Mouse (Mus musculus) activated CD4-positive, CD25-positive, alpha-beta regulatory T cell, adult 9 weeks (primary cell): ENCODE data around the gene Gm13723. TPM values are rescaled to one million over a fixed set of nuclear protein-coding genes. Genes with fewer than 3 reads are reported as not detected.

Experiments used
- polyA plus RNA-seq: library from polyadenylated mRNA; unstranded; fragments of 100-300 nt; shearing (Covaris generic); gene quantifications from one replicate; pipeline ENCODE4 v1.2.1, GENCODE M21; 2017

Gene Gm13723
- not detected for polyA plus RNA-seq

GRCm38 (mm10) chr2:86874702-86875101 lies at the start of gene Gm13723:
Gene Gm13723, minus strand, starts transcription at chr2:86874802.

GRCm38 (mm10) chr2:86892116-86892515 lies 17.5 kb upstream of the Gm13723 start, which contains the start of gene Olfr1097:
Gene Olfr1097, minus strand, starts transcription at chr2:86892216.

GRCm38 (mm10) chr2:86851596-86851995 lies 23.0 kb downstream of the Gm13723 start, which contains the start of gene Olfr1095:
Gene Olfr1095, minus strand, starts transcription at chr2:86851696.

GRCm38 (mm10) chr2:86824363-86824762 lies 50.2 kb downstream of the Gm13723 start, which contains the start of gene Olfr1094:
Gene Olfr1094, plus strand, starts transcription at chr2:86824663.

Other genes with a start within 250 kb of the Gm13723 start
- gene Olfr1084, start 235.1 kb downstream of the Gm13723 start, polyA plus RNA-seq: not detected
- not detected for gene Olfr1085, start 212.8 kb downstream of the Gm13723 start, polyA plus RNA-seq
- not detected for gene Olfr1086, start 194.7 kb downstream of the Gm13723 start, polyA plus RNA-seq
- gene Olfr1087, start 176.4 kb downstream of the Gm13723 start, polyA plus RNA-seq: not detected
- gene Olfr1089, start 141.1 kb downstream of the Gm13723 start, polyA plus RNA-seq: not detected
- not detected for gene Olfr1090, start 115.8 kb downstream of the Gm13723 start, polyA plus RNA-seq
- not detected for gene Olfr1093, start 92.3 kb downstream of the Gm13723 start, polyA plus RNA-seq
- not detected for gene Olfr141, start 64.8 kb downstream of the Gm13723 start, polyA plus RNA-seq
- gene Olfr1094, start 50.1 kb downstream of the Gm13723 start, polyA plus RNA-seq: not detected
- gene Olfr1095, start 23.1 kb downstream of the Gm13723 start, polyA plus RNA-seq: not detected
- not detected for gene Olfr1097, start 17.4 kb upstream of the Gm13723 start, polyA plus RNA-seq
- not detected for gene Olfr1098, start 49.7 kb upstream of the Gm13723 start, polyA plus RNA-seq
- not detected for gene Olfr1099, start 85.9 kb upstream of the Gm13723 start, polyA plus RNA-seq
- not detected for gene Olfr1100, start 105.2 kb upstream of the Gm13723 start, polyA plus RNA-seq
- gene Olfr1101, start 116.4 kb upstream of the Gm13723 start, polyA plus RNA-seq: not detected
- not detected for gene Olfr1102, start 123.6 kb upstream of the Gm13723 start, polyA plus RNA-seq
- not detected for gene Olfr1104, start 152.3 kb upstream of the Gm13723 start, polyA plus RNA-seq
- gene Olfr1105, start 161.7 kb upstream of the Gm13723 start, polyA plus RNA-seq: not detected
- gene Olfr1106, start 177.5 kb upstream of the Gm13723 start, polyA plus RNA-seq: not detected
- not detected for gene Olfr1107, start 201.0 kb upstream of the Gm13723 start, polyA plus RNA-seq
- not detected for gene Olfr1109, start 221.2 kb upstream of the Gm13723 start, polyA plus RNA-seq
- gene Olfr259, start 239.8 kb upstream of the Gm13723 start, polyA plus RNA-seq: not detected